Mouse (Mus musculus) ovary, adult 18-20 months (tissue): Measurements from ENCODE around the gene Rab22a.

Experiments
- DNase-seq: peaks from one replicate; pipeline ENCODE4 v3.0.0; 2022; ENCODE audit warnings: low spot score, mixed read lengths

Gene Rab22a

GRCm38 (mm10) chr2:173722251-173722857 lies 62.8 kb downstream of the Rab22a start:
- no peak for DNase-seq

DNA sequence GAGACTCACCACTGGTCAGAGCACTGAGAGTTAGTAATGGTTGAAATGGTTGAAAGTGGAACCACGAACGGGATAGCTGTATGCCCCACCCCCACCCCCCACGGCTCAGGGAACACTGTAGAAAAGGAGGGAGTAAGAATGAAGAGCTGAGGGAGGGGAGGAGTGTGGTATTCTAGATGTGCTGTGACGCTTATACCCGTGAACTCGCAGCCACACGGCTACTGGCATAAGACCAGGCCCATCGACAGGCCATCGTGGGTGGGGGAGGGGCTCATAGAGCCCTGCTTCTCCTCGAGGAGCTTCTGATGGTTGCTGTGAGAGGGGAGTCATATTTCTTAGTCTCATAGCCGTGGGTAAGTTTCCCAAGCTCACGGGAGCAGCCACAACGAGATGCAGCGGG lies 64.8 kb downstream of the Rab22a start:
- no peak for DNase-seq

DNA sequence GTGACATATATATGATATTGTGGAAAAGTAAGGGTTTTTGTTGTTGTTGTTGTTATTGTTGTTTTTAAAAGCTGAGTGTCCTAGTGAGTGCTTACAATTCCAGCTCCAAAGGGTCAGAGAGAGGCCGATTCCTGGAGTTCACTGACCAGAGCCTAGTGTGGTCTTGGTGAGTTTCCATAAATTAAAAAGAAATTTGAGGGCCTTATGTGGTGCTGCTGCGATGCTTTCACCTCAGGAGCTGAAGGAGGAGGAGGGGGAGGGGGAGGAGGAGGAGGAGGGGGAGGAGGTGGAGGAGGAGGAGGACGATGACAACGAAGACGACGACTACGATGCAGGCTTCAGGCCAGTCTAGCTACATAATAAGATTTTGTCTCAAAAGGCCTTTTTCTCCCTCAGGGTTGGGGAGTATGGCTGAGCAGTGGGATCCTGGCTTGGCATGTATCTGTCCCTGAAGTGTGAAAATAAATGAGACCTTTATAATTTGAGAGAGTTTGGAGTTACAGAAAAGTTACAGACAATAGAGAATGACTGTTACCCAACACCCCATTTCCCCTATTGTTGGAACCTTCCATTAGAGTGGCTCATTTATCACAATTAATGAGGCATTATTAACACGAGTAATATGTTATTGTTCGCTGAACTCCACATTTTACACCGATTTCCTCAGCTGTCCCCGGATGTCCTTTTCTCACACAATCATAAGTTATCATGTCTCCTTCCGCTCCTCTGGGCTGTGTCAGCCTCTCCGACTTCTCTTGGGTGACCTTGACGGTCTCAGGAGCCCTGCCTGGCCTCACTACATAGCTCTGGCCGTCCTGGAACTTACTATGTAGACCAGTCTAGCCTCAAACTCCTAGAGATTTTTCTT lies 65.6 kb downstream of the Rab22a start:
- no peak for DNase-seq

DNA sequence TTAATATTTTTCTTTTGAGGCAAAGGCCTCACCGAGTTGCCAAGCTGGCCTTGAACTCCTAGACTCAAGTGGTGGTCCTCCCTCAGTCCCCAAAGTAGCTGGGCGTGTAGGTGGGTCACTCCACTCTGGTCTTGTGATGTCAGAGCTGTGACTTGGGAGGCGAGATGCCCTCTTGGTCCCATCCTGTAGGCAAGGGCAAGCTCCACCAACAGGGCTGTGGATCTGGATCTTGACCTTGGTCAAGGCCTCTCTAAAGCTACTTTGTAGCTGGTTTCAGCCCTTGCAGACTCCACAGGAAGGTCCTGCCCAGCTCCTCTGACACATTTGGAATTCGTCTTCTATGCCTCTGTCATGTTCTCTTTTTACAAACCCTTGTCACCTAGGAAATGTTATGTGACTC lies 66.3 kb downstream of the Rab22a start:
- no peak for DNase-seq

DNA sequence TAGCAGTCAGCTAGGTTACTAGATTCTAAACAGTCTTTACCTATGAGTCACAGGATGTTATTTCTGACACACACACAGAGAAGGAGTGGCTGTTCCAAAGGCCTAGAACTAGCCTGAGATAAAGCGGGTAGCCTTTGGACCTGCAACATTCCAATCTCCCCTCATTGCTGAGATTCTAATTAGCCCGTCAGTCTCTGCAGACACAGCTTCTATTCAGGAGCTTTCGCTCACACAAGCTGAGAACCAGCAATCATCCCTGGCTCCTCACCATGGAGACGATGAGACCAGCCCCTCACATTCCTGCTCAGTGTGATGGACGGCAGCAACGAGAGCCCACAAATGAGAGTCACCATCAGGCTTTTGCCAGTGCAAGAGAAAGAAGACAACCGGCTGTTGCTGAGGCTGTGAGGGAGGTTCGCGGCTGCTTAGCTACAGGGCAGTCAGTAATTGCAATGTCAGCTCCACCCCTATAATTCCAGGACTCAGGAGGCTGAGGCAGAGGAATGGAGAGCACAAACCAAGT lies 70.9 kb downstream of the Rab22a start:
- no peak for DNase-seq

GRCm38 (mm10) chr2:173734426-173734825 lies 74.9 kb downstream of the Rab22a start:
- no peak for DNase-seq

DNA sequence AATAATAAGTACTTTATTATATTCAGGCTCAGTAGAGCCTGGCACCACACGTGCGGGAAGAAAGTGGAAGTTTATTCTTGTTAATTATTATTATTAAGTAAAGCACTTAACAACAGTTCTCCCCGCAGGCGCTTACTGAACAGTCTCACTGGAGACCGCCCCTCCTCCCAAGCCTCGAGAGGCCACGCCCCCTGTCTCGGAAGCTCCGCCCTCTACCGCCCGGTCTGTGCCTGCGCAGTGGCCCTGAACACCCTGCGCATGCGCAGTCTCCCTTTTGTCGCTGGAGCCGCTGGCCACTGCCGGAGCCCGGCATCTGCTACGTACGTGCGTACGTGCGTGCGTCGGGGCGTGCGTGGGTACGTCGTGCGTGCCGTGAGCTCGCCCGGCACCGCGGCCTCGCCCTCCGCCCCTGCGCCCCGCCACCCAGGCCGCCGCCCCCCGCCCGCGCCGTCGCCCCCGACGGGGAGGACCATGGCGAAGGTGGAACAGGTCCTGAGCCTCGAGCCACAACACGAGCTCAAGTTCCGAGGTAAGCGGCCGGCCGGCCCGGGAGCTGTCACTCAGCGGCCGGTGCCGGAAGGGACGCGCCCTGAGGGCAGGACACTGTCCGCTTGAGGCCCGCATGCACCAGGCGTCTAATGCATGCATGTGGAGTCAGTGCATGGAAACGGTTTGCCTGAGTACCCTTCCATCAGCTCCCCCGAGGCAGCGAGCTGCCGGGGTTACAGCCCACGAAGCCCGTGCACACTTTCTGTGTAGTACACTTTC lies 77.8 kb downstream of the Rab22a start, which contains the start of gene Vapb:
TSS of gene Vapb (plus strand) at position 290 of the 768 bp plus-strand sequence.
- DNase-seq: peak; percentile 98

DNA sequence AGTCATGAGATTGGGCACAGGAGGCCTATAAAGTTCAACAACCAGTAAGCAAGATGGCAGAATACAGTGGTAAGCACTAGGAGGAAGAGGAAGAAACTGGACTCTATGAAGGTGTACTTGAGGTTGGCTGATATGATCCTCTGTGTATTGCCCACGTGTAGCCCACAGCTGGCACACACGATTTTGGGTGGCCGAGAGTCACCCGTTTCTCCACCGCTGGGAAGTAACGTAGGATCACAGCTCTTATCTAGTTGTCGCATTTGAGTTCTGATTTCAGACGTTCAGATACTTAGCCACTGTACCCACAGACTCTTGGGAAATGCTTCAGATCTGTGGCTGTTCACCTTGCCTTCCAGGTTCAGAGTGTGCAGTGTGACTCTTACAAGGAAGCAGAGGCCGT lies 78.7 kb downstream of the Rab22a start:
- no peak for DNase-seq

DNA sequence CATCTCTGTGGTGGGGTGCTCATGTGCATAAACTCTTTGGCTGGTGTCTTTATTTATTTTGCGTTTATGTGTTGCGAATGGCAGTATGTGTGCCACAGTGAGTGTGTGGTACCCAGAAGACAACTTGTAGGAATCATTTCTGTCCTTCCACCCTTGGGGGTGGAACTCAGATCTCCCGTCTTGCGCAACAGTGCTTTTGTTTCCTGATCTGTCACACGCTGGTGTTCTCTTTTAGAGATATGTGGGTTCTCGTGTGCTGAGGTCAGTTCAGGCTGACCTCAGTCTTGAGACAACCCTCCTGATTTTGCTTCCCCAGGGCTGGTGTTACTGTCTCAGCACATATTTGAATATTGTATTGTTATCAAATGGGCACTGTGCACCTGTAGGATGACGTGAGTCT lies 79.5 kb downstream of the Rab22a start:
- DNase-seq: no peak

GRCm38 (mm10) chr2:173742090-173742489 lies 82.5 kb downstream of the Rab22a start:
- DNase-seq: no peak

- peak; percentile 16 for DNase-seq
Measured at GRCm38 (mm10) chr2:173742744-173743143, 83.2 kb downstream of the Rab22a start.

GRCm38 (mm10) chr2:173744070-173744815 lies 84.7 kb downstream of the Rab22a start:
- DNase-seq: no peak

DNA sequence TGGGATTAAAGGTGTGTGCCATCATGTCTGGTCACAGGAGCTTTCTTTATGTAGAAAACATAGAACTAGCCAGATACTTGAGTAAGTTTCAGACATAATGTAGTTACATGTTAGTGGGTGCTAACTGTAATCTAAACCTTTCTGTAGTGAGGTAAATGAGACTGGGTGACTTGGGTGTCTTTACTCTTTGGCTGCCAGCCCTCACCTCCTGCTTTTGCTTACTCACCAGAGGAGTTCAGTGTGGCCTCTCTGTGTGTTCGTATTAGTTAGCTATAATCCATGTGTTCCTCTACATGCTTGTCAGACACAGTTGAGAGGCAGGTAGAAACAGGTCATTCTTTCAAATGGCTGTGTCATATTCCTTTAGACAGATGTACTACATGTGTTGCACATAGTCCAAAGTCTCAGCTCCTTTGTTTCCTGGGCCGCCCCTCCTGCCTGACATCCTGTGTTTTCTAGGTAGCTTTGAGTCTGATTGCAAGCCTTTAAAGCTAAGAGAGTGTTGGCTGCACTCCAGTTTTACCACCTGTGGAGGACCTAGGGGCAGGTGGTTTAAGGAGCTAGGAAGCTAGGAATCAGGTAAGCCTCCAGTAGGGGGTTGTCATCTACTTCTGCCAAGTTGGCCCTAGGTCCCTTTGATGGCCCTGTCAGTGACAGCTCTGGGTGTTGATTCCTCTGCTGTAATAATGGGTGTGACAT lies 89.5 kb downstream of the Rab22a start:
- DNase-seq: no peak

- no peak for DNase-seq
Measured at GRCm38 (mm10) chr2:173755433-173756144, 96.0 kb downstream of the Rab22a start.
